Mouse (Mus musculus) retina, embryonic 14.5 days (tissue): Measurements from ENCODE around the gene Mical3.

Experiments
- DNase-seq: peaks from one replicate; pipeline ENCODE4 v3.0.0-alpha.2; 2015; ENCODE audit warnings: low spot score

The Mical3 gene

DNA sequence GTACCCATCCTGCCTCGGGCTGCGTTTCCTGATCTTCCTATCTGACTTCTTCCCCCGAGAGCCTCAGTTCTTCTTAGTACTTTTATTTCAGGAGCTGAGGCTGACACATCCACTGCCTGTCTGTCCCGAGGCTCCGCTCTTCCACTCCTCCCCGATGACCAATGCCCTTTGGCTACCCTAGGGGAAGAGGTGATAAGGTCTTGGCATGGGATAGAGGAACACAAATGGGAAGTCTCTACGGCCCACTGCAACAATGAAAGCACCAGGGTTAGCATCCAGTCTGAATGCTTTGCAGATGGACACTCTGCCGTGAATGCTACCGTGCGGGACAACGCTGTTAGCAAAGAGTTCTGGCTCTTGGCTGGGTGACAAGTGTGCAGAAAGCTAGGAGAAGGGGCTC, 116.5 kb downstream of the Mical3 start:
- no peak for DNase-seq

DNA sequence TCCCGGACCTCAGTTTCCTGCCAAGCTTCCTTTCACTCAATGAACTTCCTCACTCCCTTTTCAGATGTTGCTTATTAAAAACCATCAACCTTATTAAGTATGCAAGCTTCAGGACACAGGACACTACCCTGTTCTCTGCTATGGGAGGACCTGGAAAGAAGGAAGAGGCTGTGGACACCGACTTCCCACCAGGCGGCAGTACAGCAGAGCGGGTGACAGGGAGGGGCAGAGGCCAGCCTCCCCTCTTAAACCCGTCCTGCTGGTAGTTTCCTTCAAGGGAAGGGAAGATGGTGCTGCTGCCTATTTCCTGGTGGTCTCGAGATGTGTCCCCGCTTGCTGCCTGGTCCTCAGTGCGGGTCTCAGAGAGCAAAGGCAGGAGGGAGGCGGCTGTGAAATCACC, 117.0 kb downstream of the Mical3 start:
- peak; percentile 50 for DNase-seq

DNA sequence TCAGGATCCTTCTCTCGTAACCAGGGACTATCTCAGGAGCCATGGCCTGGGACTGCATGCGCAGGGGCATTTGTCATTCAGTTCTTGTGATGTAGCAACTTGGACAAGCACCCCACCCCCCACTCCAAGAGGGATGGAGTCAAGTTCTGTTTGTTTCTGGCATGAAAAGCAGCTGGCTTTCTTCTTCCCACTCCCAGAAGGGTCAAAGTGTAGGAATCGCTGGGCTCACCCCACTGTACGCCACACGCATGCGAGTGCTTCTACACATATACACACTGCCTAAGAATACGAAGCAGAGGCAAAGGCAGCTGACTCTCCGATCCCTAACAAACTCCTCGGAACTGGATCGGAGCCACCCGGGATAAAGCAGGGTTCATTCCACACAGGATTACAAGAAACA, 119.1 kb downstream of the Mical3 start:
- no peak for DNase-seq

DNA sequence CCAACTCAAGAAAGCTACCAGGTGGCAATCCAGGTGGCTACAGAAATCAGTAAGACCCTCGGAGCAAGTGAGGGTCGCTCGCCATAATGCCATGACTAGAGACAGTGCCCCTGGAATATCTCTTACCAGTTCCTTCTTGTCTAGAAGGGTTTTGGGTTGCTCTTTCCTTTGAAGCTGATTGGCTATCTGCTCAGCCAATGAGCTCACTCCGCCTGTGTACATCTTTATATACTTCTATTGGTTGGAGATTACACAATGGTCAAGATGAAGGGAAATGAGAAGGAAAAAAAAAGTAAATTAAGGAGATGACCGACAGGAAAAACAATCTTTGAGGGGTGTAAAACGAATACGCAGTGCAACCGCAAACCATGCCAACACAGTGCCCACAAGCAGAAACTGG, 121.1 kb downstream of the Mical3 start:
- no peak for DNase-seq

DNA sequence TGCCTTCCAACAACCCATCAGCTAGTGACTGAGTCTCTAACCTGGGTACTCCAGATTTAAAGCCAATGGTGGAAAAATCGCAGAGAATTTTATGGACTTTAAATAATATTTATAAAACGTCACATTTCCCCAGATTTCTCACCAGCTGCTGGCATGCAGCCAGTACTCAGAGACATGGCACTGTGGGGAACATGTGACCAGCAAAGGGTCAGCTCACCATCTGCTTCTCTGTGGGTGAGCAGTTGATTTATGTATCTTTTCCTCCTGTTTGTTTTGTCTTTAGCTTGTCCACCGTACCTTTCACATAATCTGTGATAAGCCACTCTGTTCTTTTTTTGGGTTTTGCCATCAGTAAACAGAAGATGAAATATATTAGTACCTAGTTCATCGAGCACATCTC, 125.8 kb downstream of the Mical3 start:
- no peak for DNase-seq

DNA sequence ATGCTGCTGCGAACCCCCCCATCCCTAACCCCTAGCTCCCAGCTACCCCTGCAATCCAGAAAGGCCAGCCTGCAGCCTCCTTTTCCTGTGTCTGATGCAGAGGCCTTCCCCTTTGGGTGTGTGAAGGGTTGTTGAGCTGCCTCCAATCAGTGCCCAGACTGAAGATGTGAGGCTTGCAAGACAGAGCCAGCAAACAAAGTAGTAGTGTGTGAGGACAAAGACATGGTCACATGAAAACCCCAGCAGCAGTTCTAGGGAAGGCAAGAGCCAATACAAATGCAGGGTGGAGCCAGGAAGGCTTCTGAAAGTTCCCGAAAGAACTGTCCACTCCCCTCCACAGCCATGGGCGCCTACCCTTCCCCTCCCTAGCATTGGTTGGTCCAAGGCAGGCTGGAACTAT, 127.8 kb downstream of the Mical3 start:
- no peak for DNase-seq

DNA sequence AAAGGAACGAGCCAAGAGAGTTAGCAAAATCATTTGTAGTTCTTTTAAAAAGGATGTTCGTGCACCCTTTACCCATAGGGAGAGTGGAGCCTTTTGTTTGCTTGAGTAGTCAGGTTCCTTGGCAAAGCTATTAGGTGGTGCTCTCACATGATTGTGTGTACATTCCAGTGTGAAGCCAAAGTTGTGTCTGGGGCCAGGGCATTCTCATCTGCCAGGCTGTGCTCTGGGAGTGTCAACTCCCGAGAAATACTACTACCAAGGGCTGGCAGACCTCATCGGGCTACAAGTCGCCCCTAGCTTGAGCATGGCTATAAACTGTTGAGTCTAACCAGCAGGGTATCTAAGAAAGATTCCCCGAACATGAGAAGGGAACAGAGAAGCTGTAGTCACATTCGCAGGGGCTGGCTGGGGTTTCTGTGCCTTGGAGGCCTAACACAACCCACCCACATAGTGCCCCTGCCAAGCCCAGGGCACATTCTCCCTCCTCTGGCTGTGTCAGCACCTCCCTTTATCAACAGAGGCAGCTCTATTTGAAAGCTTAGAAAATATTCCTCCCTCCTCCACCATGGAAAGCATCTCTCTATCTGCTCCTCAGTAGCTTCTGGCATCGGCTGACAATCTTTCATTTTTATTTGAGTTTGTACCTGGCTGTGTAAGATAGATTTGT, 130.8 kb downstream of the Mical3 start:
- DNase-seq: no peak

DNA sequence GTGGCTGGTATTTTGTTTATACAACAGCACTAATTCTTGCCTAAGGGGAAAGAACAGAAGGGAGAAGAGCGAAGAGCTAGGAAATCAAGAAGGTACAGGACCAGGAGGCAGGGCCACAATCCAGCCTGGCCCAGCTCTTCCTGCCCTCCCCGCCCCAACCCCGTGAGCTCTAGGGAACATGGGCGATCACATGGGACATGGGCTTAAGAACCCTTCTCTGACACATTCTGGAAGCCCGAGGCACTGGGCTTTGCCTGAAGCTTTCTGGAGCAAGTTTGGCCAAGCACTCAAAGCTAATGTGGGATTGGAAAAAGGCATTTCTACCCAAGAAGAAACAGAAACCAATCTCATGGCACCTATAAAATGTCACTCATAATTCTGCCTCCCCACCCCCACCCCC, 131.7 kb downstream of the Mical3 start:
- DNase-seq: no peak

DNA sequence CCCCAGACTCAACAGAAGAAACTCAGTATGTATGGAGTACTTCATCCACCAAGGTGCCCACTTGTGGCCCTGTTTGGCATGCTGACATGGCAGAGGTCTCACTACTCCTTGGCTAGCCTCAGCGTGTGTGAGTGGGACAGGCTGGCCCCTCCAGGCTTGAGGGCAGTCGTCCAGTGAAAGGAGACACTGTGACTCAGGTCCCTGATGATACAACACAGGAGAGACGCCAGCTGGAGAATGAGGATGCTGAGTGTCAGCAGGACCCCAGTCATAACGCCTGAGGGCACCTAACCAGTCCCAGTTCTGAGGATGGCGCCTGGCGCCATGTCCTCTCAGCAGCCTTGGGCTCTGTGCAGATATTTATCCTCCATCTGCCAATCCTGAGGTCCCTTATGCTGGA, 134.2 kb downstream of the Mical3 start:
- DNase-seq: no peak

DNA sequence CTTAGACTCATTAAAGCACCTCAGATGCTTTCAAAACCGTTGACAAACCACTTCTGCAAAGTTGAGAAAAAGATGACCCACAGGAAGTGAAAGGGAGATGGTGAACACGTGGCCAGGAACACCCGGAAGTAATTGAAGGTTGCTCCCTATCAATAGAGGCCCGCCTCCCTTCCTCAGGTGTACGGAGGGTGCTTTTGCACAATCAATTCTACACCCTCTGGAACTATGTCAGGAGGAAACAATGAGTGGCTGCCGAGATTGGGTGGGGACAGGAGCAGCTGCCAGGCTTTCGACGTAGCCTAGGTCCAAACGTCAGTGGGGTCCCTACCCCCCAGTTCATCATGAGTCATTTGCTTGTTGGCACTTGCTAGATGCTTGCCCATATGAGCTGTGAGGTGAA, 135.3 kb downstream of the Mical3 start:
- no peak for DNase-seq

DNA sequence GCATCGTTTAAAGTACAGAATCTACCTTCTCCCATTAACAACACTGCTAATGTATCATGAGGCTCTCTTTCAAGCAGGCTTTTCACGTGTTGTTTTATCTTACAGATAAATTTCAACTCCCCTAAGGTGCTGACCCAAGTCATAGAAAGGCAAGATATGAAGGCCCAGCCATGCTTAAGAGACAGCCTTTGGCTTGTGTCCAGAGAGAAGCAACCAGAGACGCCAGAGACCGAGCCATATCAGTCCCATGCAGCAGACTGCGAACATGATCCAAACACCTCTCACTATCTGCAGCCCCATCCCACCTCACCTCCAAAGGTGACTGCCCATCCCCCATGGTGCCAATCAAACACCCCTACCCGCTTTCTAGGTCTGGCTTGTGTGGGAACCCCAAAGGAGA, 138.9 kb downstream of the Mical3 start:
- DNase-seq: no peak

DNA sequence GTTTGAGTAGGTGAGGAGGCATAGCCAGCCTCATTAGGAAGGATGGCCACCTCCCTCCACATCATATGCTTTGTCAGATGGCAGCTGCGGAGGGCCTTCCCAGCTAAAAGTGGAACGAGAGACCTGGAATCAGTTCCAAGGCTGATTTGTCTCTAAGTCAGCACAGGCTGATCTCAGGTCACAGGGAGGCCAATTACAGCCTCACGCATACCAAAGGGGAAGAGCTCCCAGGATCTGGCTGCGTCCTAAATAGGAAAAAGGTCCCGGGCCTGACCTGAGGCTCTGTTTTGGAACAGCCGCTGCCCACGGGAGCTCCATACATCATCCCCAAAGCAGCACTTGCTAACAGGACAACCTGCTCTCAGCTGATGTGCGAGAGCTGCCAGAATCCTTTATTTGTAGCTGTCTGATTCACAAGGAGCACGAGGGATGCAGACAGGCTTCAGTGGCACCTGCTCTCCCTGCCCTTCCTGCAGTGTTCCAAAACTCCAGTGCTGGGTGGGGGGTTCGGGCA, 143.2 kb downstream of the Mical3 start:
- DNase-seq: no peak

DNA sequence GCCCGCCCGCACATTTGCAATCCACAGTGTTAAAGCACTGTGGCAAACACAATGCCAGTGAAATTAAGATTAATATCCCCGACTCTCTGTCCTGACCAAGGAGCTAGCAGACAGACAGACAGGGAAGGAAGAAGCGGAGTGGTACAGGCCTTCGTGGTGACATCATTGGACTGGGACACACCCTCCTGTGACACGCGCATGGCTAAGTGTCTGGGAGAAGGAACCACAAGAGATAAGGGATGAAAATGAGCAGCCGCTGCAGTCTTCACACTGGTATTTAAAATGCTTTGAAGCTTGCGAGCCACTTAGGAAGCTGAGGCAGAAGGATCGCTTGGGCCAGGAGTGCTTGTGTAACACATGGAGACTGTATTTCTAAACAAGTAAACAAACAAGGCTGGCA, 143.6 kb downstream of the Mical3 start:
- no peak for DNase-seq

DNA sequence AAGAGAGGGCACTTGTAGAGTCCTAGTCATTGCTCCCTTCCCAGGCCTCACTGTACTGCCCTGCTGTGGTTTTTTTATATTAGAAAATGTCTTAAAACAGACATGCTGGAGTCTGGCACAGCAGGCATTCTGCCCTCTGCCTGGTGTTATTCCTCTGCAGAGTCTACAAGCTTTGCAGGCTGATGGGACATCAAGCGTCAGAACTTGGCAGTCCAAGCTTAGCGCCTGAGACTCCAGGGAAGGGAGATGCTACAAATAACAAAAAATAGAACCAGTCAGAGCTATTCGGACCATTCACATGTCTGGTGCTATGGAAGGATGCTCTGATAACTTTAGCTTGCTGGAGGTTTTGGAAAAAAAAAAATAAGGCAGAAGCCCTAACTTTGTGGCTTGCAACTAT, 144.6 kb downstream of the Mical3 start:
- no peak for DNase-seq

DNA sequence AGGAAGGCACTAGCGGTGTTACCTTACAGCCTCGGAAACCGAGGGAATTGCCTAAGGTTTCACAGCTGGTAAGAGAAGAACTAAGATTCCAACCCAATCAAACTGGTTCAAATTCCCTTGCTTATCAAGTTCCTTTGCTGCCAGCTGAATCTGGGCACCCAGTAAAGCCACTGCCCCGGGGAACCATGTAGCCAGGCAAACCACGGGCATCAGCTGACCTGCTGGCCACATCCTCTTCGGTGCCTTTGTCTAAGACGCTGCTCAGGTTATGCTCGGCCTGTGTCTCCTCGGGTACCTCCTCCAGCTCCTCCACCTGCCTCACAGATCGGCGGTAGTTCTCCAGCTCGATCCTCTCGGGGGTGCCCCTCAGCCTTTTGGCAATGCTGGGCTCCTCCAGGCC, 148.5 kb downstream of the Mical3 start:
- no peak for DNase-seq

DNA sequence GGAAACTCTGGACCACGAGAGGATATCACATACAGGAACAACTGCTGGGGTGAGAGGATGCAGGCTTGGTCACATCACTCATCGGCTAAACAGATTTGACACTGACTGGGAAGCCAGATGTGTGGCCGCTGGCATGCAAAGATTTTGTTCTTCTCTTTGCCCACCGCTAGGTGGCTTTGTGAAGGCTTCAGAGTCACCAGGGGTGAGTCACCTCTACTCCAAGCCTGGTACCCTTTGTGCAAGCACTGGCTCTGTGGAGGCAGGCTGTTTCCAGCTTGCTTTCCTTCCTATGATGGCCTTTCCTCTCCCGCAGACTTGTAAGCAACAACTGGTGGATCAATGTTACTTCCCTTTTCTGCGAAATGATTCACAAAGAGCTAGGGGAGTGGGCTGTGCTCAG, 149.3 kb downstream of the Mical3 start:
- DNase-seq: peak; percentile 50

DNA sequence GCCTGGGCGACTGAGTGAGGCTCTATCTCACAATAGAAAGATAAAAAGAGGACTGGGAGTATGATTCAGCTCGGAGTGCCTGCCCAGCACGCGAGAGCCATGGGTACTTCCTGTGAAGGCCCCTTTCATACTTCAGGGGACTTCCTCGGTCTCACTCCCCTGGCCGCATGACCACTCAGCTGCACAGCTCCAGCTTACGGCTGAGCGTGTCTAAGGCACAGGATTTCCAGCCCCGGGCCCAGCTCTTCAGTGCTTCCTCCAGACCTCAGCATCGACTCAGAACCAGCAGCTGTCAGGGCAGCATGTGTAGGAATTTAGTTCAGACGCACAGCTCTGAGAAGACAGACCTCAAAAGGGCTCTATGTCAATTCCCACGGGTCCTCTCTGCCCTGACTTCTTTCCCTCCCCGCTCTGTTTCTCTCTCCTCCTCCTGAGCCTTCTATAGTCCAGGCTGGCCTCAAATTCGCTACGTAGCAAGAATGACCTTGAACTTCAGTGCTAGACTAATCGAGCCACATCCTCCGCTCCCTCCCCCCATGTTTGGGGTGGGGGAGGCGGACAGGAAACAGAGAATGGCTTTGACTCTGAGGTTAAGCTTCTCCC, 152.7 kb downstream of the Mical3 start:
- peak; percentile 52 for DNase-seq

DNA sequence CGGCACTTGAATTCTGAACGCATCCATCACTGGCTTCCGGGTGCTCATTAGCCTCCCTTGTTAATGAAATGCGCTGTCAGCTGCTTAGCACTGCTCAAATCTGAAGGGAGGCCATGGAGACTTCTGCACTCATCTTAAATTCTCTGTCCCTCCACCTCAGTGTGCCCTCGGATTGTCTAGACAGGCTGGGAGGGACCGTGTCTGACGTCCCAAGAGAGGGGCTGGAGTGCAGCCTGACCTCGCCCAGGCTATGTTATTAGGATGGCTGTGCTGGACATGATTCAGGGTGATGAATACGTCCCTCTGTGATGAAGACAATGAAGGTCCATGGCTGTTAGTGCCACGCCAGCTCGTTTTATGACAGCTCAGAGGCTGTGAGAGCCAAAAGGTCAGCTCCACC, 153.8 kb downstream of the Mical3 start:
- DNase-seq: peak; percentile 63

DNA sequence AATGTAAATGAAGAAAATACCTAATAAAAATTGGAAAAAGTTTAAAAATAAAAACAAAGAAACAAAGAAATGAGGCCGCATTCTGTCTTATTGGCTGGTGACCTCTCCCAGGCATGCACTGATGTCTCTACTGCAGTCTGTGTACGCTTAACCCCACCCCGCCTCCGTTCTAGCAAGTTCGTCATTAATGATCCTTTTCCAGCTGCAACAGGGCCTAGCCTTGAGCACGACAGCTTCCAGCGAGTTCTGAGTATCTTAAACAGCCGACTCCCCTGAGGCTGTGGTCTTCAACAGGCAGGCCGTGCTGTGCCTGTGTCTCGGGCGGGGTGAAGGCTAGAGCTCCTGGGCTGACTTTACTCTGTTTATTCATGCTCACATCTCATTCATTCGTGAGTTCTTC, 154.7 kb downstream of the Mical3 start:
- no peak for DNase-seq

DNA sequence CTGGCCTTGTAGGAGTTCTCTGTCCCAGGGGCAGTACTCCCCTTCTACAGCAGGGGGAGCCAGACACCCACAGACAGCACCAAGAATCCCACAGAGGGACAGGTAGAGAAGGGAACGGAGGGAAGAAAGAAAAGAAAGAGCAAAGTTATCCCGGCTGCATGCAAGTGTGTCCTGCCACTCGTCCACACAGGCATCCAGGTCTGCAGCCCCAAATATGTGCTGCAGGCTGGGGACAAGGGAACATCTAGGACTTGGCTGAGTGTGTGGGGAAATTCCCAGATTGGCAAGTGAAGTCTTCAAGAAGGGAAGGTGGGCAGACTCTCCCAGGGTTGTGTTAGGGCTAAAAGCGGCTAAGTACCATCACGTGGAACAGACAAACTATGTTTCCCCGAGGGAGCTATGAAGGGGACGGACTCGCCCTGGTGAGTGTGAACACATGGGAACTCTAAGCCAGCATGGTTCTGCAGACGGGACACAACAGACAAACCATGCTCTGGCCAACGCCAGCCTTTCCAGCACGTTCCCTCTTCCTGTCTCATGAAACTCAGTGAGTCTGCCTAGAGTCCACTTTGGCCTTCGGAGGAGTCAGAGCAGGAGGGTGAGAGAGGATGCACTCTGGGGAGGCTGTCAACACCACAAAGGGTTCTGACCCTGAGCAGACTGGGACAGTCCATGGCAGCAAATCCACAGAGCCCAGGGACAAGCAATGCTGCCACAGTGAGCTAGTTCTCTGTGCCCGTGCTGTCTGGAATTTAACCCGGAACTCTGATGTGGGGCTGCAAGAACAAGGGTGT, 158.8 kb downstream of the Mical3 start:
- DNase-seq: peak; percentile 85

DNA sequence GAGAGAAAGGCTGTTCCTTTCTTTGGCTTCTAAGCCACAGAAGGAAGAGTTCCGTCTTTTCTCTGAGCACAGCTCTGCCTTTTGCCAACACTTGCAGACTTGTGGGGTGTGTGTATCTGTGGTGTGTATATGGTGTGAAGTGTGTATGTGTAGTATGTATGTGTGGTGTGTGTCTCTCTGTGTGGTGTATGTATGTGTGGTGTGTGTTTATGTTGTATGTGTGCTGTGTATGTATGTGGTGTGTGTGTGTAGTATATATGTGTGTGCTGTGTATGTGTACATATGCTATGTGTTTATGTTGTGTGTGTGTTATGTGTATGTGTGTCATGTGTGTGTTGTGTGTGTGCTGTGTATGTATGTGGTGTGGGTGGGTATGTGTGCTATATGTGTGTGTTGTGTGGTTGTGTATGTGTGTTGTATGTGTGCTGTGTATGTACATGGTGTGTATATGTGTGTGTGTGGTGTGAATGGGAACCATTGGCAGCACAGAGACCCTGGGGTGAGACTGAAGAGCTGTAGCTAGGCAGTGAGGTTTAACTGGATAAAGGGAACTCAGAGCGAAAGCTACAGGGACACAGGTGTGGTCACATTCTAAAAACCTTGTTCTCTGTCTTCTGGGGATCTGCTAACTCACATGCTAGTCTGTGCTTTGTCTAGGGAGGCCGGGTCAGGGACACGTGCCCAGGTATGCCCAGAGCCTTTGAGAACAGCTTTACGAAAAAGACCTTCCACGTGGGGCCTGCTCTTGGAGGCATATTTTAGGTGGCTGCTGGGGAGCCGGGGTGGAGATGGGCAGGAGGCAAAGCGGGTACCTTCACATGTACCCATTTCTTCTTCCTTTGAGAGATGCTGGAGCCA, 159.6 kb downstream of the Mical3 start:
- no peak for DNase-seq

DNA sequence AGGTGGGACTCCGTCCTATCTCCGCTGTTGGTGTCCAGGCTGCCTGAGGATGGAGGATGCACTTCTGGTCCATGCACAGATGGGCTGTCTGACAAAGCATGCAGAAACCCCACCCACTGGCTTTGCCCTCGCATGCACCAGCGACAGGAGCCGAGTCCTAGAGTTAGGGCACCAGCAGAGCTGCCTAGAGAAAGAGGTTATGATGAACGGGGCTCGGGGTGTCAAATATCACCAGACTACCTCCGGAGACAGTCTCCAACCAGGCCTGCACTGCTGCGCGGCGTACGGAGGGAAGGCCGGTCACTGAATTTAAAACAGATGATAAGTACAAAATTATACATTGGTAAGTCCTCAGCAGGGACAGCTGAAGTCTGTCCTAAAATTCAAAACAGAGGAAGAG, 165.0 kb downstream of the Mical3 start:
- DNase-seq: no peak
